Mouse (Mus musculus) ES-Bruce4 (cell line): Measurements from ENCODE around the gene Rbm19.

ENCODE experiments used
- CTCF ChIP-seq: IDR thresholded peaks from one replicate; pipeline ENCODE4 v1.8.1; 2011; ENCODE audit warnings: low read depth, low read length
- EP300 ChIP-seq: IDR thresholded peaks from 2 replicates; pipeline ENCODE4 v1.6.1; 2011; ENCODE audit warnings: low read depth, low read length; ENCODE audit not compliant: insufficient read depth
- POLR2A ChIP-seq: IDR thresholded peaks from one replicate; pipeline ENCODE4 v1.8.1; 2011; ENCODE audit warnings: low read length; ENCODE audit not compliant: insufficient read depth

DNA sequence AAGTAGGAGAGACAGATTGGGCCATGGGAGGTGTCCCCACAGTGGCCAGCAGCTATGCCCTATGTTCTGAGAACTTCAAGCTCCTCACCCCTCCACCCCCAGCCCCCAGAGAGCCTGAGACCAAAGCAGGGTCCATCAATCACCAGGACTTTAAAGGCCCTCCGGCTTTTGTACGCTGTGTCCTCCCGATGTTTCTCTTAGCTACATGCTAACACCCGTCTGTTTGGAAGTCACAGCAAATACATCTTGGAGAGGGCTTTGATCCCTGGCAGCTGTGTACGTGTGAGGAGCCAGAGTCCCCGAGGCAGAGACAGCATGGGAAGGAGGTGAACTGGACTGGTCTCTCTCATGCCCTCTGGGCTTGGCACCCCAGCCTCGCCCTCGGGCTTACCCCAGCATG, 14.2 kb upstream of the Rbm19 start:
- TF ChIP-seq POLR2A, result no peak
- no peak for TF ChIP-seq CTCF
- TF ChIP-seq EP300, result no peak
